Mouse (Mus musculus) granulocyte monocyte progenitor cell, adult 5-6 weeks (primary cell): Measurements from ENCODE around the gene Enox1. TPM values are rescaled to one million over a fixed set of nuclear protein-coding genes. Genes with fewer than 3 reads are reported as not detected.

Experiments
- ATAC-seq: replicated peaks from 2 replicates; pipeline ENCODE4 v1.8.0; 2016; ENCODE audit warnings: mild to moderate bottlenecking, moderate TSS enrichment, inconsistent platforms; ENCODE audit not compliant: poor library complexity, severe bottlenecking
- total RNA-seq, 2 experiments: library from RNA; stranded (forward) in 1 of 2; stranded (reverse) in 1 of 2; fragments of 200-712, 200-1000 nt in 1 of 2; fragments of >200 nt in 1 of 2; fragmentation: Nextera tagmentation in 1 of 2; gene quantifications; 2 replicates each; pipeline ENCODE4 v1.2.3; 2014 to 2017

Enox1 gene
- total RNA-seq, 2 experiments from 2014 or later, result not detected

DNA sequence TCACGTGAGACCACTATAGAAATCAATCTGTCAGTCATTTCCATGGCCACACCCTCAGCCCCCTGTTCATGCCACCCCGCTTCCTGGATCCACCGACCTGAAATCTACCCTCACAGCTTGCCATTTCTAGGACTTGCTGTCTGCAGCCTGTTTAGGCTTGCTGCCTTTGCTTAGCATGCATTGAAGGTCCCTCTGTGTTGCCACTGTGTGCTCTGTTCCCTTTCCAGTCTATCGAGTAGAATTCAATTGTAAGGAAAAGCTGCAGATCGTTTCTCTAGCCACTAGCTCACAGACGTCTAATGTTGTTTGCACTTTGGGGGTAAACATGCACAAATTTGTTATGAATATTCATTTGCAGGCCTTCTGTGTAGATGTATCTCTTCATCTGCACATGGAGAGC, 485.8 kb downstream of the Enox1 start:
- no peak for ATAC-seq

DNA sequence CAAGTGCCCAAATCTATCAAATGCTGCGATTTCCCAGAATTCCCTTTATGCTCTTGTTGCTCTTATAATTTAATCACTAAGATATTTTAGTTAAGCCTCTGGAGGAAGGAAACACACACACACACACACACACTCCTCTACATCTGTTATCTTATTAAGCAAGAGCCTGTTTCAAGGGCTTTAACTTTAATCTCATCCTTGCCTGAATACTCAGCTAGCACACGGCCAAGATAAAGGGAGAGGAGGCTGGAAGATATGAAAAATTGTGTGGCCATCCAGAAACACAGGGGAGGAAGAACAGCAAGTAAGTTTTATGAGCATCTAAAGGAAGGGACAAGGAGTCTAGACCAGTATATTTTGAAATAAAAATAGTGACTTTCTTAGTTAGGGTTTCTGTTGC, 489.6 kb downstream of the Enox1 start:
- no peak for ATAC-seq

- ATAC-seq, result no peak
Measured at GRCm38 (mm10) chr14:77647017-77647416, 490.5 kb downstream of the Enox1 start.

DNA sequence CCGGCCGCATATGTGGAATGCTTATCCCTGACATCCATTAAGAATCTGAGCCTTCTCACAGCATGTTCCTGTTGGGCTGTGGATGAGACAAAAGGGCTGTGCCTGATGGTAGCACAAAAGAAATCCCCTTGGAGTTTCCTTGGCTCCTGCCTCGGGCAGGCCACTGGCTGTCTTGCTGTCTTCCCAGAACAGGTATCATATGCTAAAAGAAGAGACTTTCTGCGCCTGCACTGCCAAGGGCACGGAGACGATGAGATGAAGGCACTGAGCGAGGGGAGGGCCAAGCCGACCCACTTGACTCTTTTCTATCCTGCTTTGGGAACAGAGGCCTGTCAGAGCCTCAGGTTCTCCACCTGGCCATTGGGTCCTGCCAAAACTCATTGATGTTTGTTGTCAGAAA, 491.7 kb downstream of the Enox1 start:
- no peak for ATAC-seq

DNA sequence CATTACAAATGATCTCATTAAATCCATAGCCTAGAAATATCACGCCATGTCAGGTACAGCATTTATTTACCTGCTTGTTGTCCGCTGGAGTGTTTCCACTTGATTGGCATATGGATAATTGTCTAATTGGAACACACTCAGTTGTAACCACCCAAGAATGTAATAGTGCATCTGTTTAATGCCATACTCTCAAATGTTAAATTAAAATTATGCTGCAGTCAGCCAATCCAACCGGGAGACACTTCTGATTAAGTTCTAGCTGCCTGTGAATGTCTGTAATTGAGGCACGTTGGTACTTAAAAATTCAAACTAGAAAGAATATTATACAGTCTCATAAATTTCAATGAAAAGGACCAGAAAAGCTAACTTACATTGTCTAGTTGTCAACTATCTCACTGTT, 502.2 kb downstream of the Enox1 start:
- ATAC-seq, result no peak

GRCm38 (mm10) chr14:77662273-77662672, 505.7 kb downstream of the Enox1 start:
- no peak for ATAC-seq

GRCm38 (mm10) chr14:77662994-77663393, 506.4 kb downstream of the Enox1 start:
- no peak for ATAC-seq

GRCm38 (mm10) chr14:77668096-77668495, 511.5 kb downstream of the Enox1 start:
- no peak for ATAC-seq

GRCm38 (mm10) chr14:77669494-77669893, 512.9 kb downstream of the Enox1 start:
- ATAC-seq, result no peak

GRCm38 (mm10) chr14:77670945-77671344, 514.4 kb downstream of the Enox1 start:
- no peak for ATAC-seq

GRCm38 (mm10) chr14:77671961-77672360, 515.4 kb downstream of the Enox1 start:
- no peak for ATAC-seq

- no peak for ATAC-seq
Measured at GRCm38 (mm10) chr14:77673138-77673537, 516.6 kb downstream of the Enox1 start.

DNA sequence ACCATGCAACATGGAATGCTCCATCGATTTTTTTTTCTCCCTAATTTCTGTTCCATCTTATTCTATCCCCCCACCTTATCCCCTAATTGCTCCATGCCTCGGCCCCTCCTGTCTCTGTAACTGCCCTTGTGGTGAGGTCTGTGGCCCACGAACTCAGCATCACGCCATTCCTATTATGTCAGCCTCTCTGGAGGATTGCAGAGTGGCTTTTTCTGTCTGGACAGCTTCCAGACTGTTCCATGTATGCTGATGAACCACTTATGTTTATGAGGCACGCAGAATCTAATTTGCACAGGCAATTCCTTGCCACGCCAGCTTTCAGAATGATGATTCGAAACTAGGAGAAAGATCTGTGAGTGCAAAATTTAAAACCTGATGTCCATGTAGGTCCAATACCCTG, 521.4 kb downstream of the Enox1 start:
- no peak for ATAC-seq

GRCm38 (mm10) chr14:77679877-77680276, 523.3 kb downstream of the Enox1 start:
- ATAC-seq, result no peak

- no peak for ATAC-seq
Measured at GRCm38 (mm10) chr14:77682888-77683555, 526.5 kb downstream of the Enox1 start.

DNA sequence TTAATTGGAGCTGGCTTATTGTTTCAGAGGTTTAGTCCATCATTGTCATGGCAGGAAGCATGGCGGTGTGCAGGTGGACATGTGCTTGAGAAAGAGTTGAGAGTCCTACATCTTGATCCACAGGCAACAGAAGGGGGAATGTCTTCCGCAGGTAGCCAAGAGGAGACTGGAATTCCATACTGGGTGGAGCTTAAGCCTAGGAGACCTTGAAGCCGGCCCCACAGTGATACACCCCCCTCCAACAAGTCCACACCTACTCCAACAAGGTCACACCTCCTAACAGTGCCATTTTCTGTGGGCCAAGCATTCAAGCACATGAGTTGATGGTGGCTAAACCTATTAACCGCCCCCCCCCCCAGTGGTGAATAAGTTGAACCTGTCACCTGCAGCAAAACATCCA, 533.3 kb downstream of the Enox1 start:
- no peak for ATAC-seq

GRCm38 (mm10) chr14:77705006-77705405, 548.4 kb downstream of the Enox1 start:
- no peak for ATAC-seq

- no peak for ATAC-seq
Measured at GRCm38 (mm10) chr14:77706511-77707246, 550.1 kb downstream of the Enox1 start.

DNA sequence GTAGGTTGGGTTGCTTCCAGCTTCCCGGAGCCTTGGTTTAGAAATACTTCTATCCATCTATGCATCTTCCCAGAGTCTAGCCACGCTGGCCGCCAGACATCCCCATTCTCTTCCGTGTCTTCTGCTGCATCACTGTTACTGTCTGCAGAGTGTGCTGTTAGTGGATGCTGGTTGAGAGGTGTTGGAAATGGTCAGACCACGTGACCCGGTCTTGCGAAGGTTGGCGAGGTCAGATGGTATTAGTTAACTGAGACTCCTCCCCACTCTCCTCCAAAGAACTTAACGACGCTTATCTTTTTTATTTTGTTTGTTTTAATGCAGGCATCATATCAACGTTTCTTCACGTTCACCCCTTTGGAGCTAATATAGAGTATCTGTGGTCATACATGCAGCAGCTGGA, 550.7 kb downstream of the Enox1 start:
- ATAC-seq, result no peak

DNA sequence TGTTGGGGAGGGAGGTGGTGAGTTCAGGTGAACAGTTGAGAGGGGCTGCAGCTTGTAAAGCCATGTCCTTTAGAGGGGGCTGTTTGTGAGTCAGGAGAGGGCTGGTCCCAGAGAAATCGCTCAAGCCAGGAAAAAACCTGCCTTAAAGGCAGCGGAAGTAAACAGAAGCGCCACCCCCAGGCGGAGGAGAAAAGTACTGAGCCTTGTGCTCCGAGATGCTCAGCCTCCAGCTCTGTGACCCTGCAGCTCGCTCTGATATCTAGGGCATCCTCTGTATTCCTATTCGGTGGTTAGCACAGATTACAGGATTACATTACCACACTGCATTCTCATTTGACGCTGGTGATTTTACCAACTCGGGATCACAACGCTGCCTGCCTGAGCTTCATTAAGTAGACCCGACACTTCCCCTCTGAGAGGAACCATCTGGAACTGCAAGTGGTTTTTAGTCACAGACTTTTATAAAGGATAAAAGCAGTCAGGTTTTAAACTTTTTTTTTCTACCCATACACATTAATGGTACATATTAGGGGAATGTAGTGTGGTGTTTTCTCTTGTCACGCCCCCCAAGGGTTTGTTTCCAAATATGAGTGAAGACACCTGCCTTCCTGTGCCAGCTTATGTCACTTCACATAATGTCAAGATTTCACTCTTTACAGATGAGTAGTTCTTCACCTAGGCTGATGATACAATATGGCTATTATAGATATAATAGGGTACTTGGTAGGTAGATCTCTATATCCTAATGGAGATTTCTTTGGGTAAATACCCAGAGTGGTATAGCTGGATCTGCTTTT, 552.0 kb downstream of the Enox1 start:
- ATAC-seq, result no peak

- ATAC-seq, result no peak
Measured at GRCm38 (mm10) chr14:77714931-77715535, 558.5 kb downstream of the Enox1 start.
